Mouse (Mus musculus) olfactory bulb, adult 2 months (tissue): ENCODE results near the gene Selenoo. TPM values are rescaled to one million over a fixed set of nuclear protein-coding genes. Genes with fewer than 3 reads are reported as not detected.

ENCODE experiments used
- H3K27ac ChIP-seq: fragments of 200-500 bp; 2 replicates; pipeline ENCODE4 v1.5.1; 2012; ENCODE audit warnings: low read depth, low read length; ENCODE audit not compliant: insufficient read depth
- H3K4me1 ChIP-seq: fragments of 200-500 bp; 2 replicates; pipeline ENCODE4 v1.6.1; 2012; ENCODE audit warnings: low read length; ENCODE audit not compliant: control insufficient read depth, insufficient read depth
- H3K4me3 ChIP-seq: fragments of 200-500 bp; 2 replicates; pipeline ENCODE4 v1.5.1; 2012; ENCODE audit warnings: mild to moderate bottlenecking, low read depth, low read length, moderate library complexity; ENCODE audit not compliant: insufficient read depth
- CTCF ChIP-seq: fragments of 200-500 bp; IDR thresholded peaks from 2 replicates; pipeline ENCODE4 v1.5.1; 2012; ENCODE audit warnings: low read depth, mild to moderate bottlenecking, low read length, moderate library complexity; ENCODE audit not compliant: insufficient read depth
- POLR2A ChIP-seq: fragments of 200-500 bp; IDR thresholded peaks from 2 replicates; pipeline ENCODE4 v1.6.1; 2012; ENCODE audit warnings: mild to moderate bottlenecking, low read depth, low read length, moderate library complexity; ENCODE audit not compliant: insufficient read depth
- WGBS: fragments of 180-500 bp; shearing (Covaris S2); methylation state at CpG from one replicate; pipeline ENCODE4 v1.1.7; 2018; 5-methylcytosine and 5-hydroxymethylcytosine counted together
- polyA plus RNA-seq: library from polyadenylated mRNA; stranded (reverse); fragments of >200 nt; gene quantifications from 2 replicates; pipeline ENCODE4 v1.2.4, GENCODE M21; 2012; ENCODE audit warnings: low replicate concordance; ENCODE audit not compliant: missing spikeins, insufficient read depth, insufficient read length

Selenoo gene
- polyA plus RNA-seq, 1 experiment = not detected

DNA sequence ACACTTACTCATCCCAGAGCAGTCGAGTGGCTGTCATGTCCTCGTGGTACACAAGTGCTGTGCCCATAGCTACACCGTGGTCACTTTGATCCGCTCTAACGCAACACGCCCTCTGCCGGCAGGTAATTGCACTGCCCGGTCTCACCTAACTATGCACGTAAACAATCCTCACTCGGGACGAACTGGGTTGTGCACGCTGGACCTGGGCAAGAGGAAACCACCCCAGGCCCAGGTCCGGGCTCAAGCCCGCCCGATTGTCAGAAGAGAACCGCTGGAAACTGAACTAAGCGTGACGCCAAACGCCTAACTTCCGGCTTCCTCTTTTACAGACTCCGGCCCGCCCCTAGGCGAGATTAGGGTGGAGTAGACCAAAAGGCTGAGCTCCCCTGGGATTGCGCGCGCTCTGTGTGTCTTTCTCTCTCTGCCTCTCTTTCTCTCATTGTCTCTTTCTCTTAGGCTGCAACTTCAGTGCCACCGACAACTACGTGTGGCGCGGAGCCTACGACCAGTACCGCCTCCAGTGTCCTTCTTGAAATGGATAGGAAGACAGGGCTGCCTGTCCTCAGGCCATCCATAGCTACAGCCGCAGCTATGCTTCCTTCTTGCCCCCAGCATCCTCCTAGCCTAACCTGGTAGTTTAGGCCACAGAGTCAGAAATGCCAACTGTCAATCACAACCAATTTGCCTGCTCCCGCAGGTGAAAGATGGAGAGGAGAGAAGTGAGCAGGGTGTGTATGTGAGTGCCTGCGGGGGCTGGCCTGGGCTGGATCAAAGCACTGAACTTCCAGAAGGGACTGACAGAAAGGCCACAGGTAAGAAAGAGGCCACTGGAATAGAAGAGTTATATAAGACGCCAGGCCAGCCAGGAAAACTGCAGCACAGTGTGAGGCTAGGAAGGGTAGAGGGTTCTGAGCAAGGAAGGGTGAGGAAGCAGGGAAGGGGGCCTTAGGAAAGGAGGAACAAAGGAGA is 39.8 kb downstream of the Selenoo start, which contains the start of gene Hdac10:
Hdac10 (minus strand) TSS at position 319 of the 969 bp plus-strand sequence.
- 3% methylated on average over 36 of the region's 36 CpGs for WGBS
- Histone ChIP-seq H3K27ac (peak within 1 kb of the TSS; percentile 63), H3K4me3 (peak within 1 kb of the TSS; percentile 83), H3K4me1 (peaks cover 21% of the 10 kb centered on the region)
- TF ChIP-seq CTCF (peak; percentile 98), POLR2A (peak; percentile 40; the same call in 1 of the 2 replicates)

DNA sequence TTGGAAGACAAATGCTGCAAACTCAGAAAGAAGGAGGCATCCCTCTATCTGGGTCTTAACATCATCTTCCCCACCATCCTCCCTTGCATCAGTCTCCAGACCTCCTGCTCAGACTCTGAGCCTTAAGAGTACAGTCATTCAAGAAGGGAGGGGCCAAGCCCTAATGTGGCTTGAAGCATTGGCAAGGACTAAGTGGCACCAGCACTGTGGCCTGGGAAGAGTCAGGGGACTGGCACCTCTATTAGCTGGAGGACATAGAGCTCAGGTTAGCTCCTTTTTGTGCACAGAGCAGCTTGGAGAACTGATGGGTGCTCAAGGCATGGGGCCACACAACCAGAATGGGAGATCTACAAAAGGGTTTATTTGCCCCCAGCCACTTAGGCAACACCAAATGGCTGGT is 41.4 kb downstream of the Selenoo start:
- Histone ChIP-seq H3K4me3 (no peak overlapping the region), H3K27ac (no peak overlapping the region), H3K4me1 (peaks cover 16% of the 10 kb centered on the region)
- TF ChIP-seq POLR2A = no peak
- no peak for TF ChIP-seq CTCF

DNA sequence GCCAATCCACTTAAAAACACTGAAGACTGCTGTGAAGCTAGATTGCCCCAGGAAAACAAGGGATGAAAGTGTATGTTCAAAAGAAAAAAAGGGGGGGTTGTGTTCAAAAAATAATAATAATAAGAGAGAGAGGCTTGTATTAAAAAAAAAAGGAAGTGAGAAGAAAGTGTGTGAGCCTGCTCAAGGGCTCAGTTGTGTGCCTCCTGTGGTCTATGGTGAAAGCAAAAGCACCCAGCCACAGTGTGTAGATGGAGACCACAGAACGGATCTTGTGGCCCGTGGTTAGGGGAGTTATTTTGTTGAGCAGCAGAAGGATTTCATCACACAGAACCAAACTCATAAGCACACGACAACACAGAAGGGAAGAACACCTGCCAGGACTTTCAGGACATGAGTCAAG is 42.4 kb downstream of the Selenoo start:
- H3K4me1 ChIP-seq = peaks cover 16% of the 10 kb centered on the region
- TF ChIP-seq POLR2A (no peak), CTCF (no peak)
- H3K27ac ChIP-seq = no peak overlapping the region
- 82% methylated on average over 3 of the region's 3 CpGs for WGBS
- H3K4me3 ChIP-seq = no peak overlapping the region

DNA sequence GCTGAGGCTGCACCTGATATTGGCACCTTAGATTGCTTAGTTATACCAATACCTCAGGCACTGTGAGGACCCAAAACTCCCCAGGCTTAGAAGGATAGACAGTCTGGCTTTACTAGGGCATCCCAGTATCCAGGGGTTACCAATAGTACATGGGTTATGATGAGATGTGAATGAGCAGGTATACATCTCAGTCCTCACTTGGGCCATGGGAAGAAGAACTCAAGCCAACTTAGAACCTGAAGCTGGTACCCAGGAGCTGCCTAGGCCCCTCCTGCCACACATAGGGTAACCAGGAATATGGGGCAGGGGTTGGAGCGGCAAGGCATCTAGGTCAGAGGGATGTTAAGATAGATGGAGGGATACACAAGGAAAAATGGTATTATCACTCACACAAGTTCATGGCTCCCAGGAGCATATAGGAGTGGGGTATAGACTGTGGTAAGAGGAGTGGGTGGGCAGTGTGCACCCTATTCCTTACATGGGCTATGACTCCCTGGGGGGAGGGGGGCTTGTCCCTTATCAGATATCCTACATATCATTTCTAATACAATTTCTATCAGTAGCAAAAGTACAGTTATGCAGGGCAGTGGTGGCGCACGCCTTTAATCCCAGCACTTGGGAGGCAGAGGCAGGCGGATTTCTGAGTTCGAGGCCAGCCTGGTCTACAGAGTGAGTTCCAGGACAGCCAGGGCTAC is 47.7 kb downstream of the Selenoo start:
- 97% methylated on average over 5 of the region's 5 CpGs for WGBS
- TF ChIP-seq POLR2A (no peak), CTCF (no peak)
- Histone ChIP-seq H3K4me1 (peaks cover 27% of the 10 kb centered on the region), H3K27ac (no peak overlapping the region), H3K4me3 (no peak overlapping the region)

DNA sequence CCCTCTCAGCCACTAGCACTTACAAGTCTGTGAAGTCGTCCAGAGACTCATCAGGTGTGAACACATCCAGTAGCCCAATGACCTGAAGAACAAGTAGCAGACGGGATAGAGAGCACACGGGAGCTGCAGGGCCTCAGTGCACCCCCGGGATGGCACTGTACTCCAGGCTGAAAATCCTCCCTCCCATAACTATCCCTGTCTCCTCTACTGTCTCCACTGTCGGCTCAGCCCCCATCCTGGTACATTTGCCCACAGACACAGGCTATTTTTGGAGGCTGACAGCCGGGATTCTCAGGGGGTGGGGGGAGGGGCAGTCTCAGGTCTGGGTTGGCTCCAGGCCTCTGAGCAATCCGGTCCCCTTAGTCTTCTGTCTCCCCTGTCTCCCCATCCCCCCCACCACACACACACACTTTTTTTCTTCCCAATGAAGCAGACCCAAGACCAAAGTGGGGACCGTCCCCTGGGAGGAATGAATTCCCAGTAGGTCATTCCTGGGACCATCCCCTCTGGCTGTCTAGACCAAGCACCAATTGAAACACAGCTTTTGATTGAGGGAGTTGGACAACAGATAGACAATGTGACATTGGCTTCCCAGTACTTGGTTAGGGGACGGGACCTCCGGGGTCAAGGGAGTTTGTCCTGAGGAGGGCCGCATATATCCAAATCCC is 48.6 kb downstream of the Selenoo start:
- Histone ChIP-seq H3K4me3 (no peak overlapping the region), H3K27ac (no peak overlapping the region), H3K4me1 (peaks cover 27% of the 10 kb centered on the region)
- WGBS = 62% methylated on average over 11 of the region's 11 CpGs
- TF ChIP-seq POLR2A = no peak
- TF ChIP-seq CTCF = no peak

DNA sequence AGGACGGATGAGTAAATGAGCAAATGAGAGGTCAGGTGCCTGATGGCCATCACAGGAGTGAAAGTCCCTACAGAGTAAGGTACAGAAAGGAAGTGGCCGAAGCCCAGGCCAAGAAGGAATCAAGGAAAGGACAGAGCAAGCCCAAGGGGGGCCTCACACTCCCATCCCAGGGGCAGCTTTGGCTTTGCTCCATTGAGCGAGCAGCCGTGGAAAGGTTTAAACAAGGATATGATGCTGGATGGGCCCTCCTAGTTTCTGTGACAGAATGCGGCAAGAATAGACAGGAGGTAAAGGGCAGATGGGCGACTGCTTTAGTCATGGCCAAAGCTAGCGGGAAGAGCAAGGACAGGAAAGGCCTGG is 49.1 kb downstream of the Selenoo start:
- no peak overlapping the region for H3K27ac ChIP-seq
- TF ChIP-seq CTCF = no peak
- TF ChIP-seq POLR2A = no peak
- no peak overlapping the region for H3K4me3 ChIP-seq
- H3K4me1 ChIP-seq = peaks cover 27% of the 10 kb centered on the region
- 94% methylated on average over 7 of the region's 7 CpGs for WGBS

DNA sequence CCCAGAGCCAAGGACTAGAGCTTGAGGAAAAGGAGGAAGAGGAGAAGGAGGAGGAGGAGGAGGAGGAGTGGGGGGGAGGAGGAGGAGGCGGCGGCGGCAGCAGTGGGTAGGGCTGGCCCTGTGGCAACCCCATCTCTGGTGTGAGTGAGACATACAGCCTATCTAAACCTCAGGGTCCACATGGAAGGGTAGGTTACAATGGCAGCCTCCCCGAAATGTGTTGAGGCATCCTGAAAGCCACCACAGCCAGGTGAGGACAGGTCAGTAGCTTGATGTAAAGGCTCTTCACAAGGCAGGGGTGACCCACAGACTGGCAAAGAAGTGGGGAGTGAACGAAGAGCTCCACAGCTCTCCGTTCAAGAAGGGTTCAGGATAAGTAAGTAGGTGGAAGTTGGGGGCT is 49.6 kb downstream of the Selenoo start:
- H3K27ac ChIP-seq = no peak overlapping the region
- TF ChIP-seq POLR2A = no peak
- no peak for TF ChIP-seq CTCF
- no peak overlapping the region for H3K4me3 ChIP-seq
- 94% methylated on average over 6 of the region's 6 CpGs for WGBS
- H3K4me1 ChIP-seq = peaks cover 27% of the 10 kb centered on the region

DNA sequence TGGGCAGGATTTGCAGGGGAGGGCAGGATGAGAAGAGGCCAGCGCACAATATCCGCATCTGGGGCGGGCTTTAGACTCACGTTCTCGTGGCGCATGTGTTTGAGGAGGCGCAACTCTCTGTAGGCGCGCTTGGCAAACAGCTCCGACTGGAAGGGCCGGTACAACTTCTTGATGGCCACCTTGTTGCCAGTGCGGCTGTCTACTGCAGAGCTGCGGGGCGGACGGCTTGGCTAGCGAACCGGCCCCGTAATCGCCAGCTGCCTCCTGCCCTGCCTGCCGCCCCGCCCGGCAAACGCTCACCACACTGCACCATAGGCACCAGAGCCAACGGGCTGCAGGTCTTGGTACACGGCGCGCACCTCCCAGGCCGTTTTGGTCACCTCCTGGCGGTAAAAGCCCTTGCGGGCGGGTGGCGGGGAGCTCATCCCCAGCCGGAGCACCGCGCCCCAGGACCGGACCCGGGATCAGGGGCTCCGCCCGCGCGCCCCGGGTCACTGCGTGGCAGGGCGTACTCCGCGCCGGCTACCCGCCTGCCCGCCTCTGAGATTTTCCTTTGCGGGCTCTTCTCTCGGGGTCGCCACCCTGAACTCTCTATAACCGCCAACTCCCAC is 51.3 kb downstream of the Selenoo start:
- peaks cover 27% of the 10 kb centered on the region for H3K4me1 ChIP-seq
- under 1% methylated on average over 53 of the region's 53 CpGs for WGBS
- no peak overlapping the region for H3K27ac ChIP-seq
- TF ChIP-seq POLR2A (no peak), CTCF (no peak)
- peak overlapping the region; percentile 47 for H3K4me3 ChIP-seq
